Mouse (Mus musculus) bone marrow, adult 2 months (tissue): Measurements from ENCODE around the gene Cyp2u1. TPM values are rescaled to one million over a fixed set of nuclear protein-coding genes. Genes with fewer than 3 reads are reported as not detected.
"Not testable (repeated sequence)": the region's sequence is repeated elsewhere in the genome, so short reads cannot be mapped to it uniquely, and the experiment has no call there.

Experiments
- H3K27ac ChIP-seq: fragments of 200-500 bp; 2 replicates; pipeline ENCODE4 v1.5.1; 2012; ENCODE audit warnings: low read depth, mild to moderate bottlenecking, control low read depth, inconsistent platforms, low read length; ENCODE audit not compliant: control insufficient read depth, poor library complexity, insufficient read depth
- H3K4me1 ChIP-seq: fragments of 200-500 bp; 2 replicates; pipeline ENCODE4 v1.6.1; 2011; ENCODE audit warnings: low read length; ENCODE audit not compliant: control insufficient read depth, insufficient read depth
- H3K4me3 ChIP-seq: fragments of 200-500 bp; replicated peaks from 2 replicates; pipeline ENCODE3; 2011; ENCODE audit warnings: mild to moderate bottlenecking, low read depth, low read length, control low read depth; ENCODE audit not compliant: control insufficient read depth
- CTCF ChIP-seq: fragments of 200-500 bp; IDR thresholded peaks from 2 replicates; pipeline ENCODE4 v1.5.1; 2011; ENCODE audit warnings: low read length, control low read depth; ENCODE audit not compliant: control insufficient read depth, insufficient read depth
- POLR2A ChIP-seq: fragments of 200-500 bp; IDR thresholded peaks from 2 replicates; pipeline ENCODE4 v1.6.1; 2011; ENCODE audit warnings: low read depth, mild to moderate bottlenecking, control low read depth, low read length, borderline replicate concordance; ENCODE audit not compliant: control insufficient read depth
- WGBS: fragments of 180-500 bp; shearing (Covaris S2); methylation state at CpG from one replicate; pipeline ENCODE4 v1.1.7; 2018; 5-methylcytosine and 5-hydroxymethylcytosine counted together
- polyA plus RNA-seq: library from polyadenylated mRNA; stranded (reverse); fragments of >200 nt; gene quantifications from 2 replicates; pipeline ENCODE4 v1.2.4, GENCODE M21; 2011; ENCODE audit warnings: low replicate concordance; ENCODE audit not compliant: missing spikeins, insufficient read depth, insufficient read length

Cyp2u1 gene
- polyA plus RNA-seq, 1 experiment: 1.1 TPM

GRCm38 (mm10) chr3:131339280-131339679 lies 36.3 kb upstream of the Cyp2u1 start:
- Histone ChIP-seq H3K4me1 (peaks cover 2% of the 10 kb centered on the region), H3K4me3 (no peak overlapping the region), H3K27ac (no peak overlapping the region)
- TF ChIP-seq CTCF (no peak), POLR2A (no peak)
- WGBS: 81% methylated on average over 4 of the region's 4 CpGs

DNA sequence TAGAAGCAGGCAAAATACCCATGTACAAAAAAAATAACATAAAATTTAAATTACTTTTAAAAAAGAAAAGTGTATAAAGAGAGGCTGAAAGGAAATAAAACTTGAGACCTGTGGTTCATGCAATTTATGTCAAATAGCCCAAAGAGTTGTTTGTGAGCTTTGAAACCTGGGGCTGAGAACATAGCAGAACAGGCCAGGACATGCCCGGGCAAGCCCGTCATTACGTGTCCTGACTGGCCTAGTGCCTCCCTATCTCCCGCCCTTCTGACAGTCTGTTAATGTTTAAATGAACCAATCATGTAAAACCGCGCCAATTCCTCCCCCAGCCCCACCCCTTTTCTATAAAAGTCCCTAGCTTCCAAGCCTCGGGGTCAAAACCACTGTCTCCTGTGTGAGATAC lies 34.7 kb upstream of the Cyp2u1 start:
- not testable (repeated sequence) for H3K27ac ChIP-seq, H3K4me1 ChIP-seq, H3K4me3 ChIP-seq
- 86% methylated on average over 7 of the region's 7 CpGs for WGBS

GRCm38 (mm10) chr3:131336629-131337028 lies 33.6 kb upstream of the Cyp2u1 start:
- 72% methylated on average over 8 of the region's 8 CpGs for WGBS
- TF ChIP-seq CTCF: no peak
- no peak for TF ChIP-seq POLR2A
- Histone ChIP-seq H3K27ac (no peak overlapping the region), H3K4me3 (no peak overlapping the region), H3K4me1 (peaks cover 2% of the 10 kb centered on the region)

DNA sequence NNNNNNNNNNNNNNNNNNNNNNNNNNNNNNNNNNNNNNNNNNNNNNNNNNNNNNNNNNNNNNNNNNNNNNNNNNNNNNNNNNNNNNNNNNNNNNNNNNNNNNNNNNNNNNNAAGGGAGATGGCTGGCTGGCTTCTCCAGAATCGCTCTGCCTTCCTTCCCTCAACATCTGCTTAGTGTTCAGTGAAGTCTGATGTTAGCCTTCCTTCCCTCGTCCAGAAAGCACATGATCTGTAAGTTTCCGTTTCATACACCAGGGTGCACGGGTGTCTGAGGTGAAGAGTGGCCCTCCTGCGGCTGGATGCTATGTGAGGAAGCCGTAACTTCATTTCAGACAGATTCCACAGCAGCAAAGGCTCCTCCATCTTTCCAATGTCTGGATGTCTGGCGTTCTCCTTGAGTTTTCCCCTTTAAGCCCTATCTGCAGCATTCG lies 32.1 kb upstream of the Cyp2u1 start:
- Histone ChIP-seq H3K4me1 (peaks cover 4% of the 10 kb centered on the region), H3K27ac (no peak overlapping the region), H3K4me3 (no peak overlapping the region)
- WGBS: 23% methylated on average over 8 of the region's 8 CpGs
- TF ChIP-seq POLR2A (no peak), CTCF (no peak)

DNA sequence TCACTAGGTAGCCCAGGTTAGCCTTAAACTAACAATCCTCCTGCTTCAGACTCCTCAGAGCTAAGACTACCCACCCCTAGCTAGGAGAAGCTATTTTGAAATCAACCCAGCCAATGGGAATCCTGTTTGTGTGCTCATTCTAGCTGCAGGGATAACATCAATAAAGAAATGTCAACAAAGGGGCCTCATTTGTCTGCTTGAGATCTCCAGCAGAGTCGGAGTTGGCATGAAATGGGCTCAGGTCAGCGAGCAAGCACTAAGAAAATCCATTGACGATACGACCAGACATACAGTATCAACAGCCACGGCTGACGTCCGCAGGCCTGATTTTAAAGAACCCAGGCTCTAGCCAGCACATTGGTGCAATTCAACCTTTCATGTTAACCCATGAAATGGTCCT lies 24.2 kb upstream of the Cyp2u1 start:
- H3K27ac ChIP-seq: no peak overlapping the region
- 85% methylated on average over 7 of the region's 7 CpGs for WGBS
- peaks cover 3% of the 10 kb centered on the region for H3K4me1 ChIP-seq
- no peak for TF ChIP-seq POLR2A
- no peak for TF ChIP-seq CTCF
- H3K4me3 ChIP-seq: no peak overlapping the region

GRCm38 (mm10) chr3:131326637-131327036 lies 23.6 kb upstream of the Cyp2u1 start:
- no peak overlapping the region for H3K27ac ChIP-seq
- TF ChIP-seq POLR2A (no peak), CTCF (no peak)
- H3K4me3 ChIP-seq: no peak overlapping the region
- H3K4me1 ChIP-seq: peaks cover 3% of the 10 kb centered on the region
- 88% methylated on average over 4 of the region's 4 CpGs for WGBS

GRCm38 (mm10) chr3:131322081-131322815 lies 19.2 kb upstream of the Cyp2u1 start:
- Histone ChIP-seq H3K4me3 (no peak overlapping the region), H3K4me1 (no peaks in the 10 kb centered on the region; the same call in 1 of the 2 replicates), H3K27ac (no peak overlapping the region)
- WGBS: 80% methylated on average over 14 of the region's 14 CpGs
- no peak for TF ChIP-seq CTCF
- TF ChIP-seq POLR2A: no peak

- 5% methylated on average over 3 of the region's 3 CpGs for WGBS
- H3K27ac ChIP-seq: no peak overlapping the region
These were observed 17.2 kb upstream of the Cyp2u1 start for GRCm38 (mm10) chr3:131320184-131320583.

GRCm38 (mm10) chr3:131318211-131318610 lies 15.2 kb upstream of the Cyp2u1 start:
- WGBS: 37% methylated on average over 2 of the region's 2 CpGs
- Histone ChIP-seq H3K4me1 (no peaks in the 10 kb centered on the region), H3K4me3 (no peak overlapping the region), H3K27ac (no peak overlapping the region)
- TF ChIP-seq CTCF: no peak
- no peak for TF ChIP-seq POLR2A

More at GRCm38 (mm10) chr3:131320184-131320583, 17.2 kb upstream of the Cyp2u1 start:
- Histone ChIP-seq H3K4me1 (no peaks in the 10 kb centered on the region; the same call in 1 of the 2 replicates), H3K4me3 (no peak overlapping the region)
- no peak for TF ChIP-seq POLR2A
- peak; percentile 81 for TF ChIP-seq CTCF
